Mouse (Mus musculus) heart, postnatal 36 days (tissue): Measurements from ENCODE around the gene Hoxd3. TPM values are rescaled to one million over a fixed set of nuclear protein-coding genes. Genes with fewer than 3 reads are reported as not detected.

ENCODE experiments used
- DNase-seq, 2 experiments: peaks; one replicate each; pipeline ENCODE4 v3.0.0; 2021 to 2022
- intact Hi-C: fragments of 180-260 bp; cut with DNase I; formaldehyde crosslinking; loops from one replicate; pipeline ENCODE4 v1.15.1; 2025
- total RNA-seq, 2 experiments: library from RNA; stranded (reverse); gene quantifications; 2 replicates each; pipeline ENCODE4 v1.2.3; 2021

Gene Hoxd3
- total RNA-seq, 2 experiments from 2014 or later: not detected

- no peak for DNase-seq
- intact Hi-C loops: loop anchor here (10.0 kb wide), 1 partner anchor 1416 kb away; the partner anchor contains the start of gene Sp9
Measured at GRCm38 (mm10) chr2:74691022-74691951, 20.4 kb upstream of the Hoxd3 start, which contains the start of gene Hoxd10. Gene Hoxd10, plus strand, starts transcription at chr2:74691924.

- intact Hi-C loops: loop anchor here (10.0 kb wide), 1 partner anchor 1417 kb away; the partner anchor contains the start of gene Sp9
- no peak for DNase-seq
Measured at GRCm38 (mm10) chr2:74691995-74692807, 19.5 kb upstream of the Hoxd3 start.

DNA sequence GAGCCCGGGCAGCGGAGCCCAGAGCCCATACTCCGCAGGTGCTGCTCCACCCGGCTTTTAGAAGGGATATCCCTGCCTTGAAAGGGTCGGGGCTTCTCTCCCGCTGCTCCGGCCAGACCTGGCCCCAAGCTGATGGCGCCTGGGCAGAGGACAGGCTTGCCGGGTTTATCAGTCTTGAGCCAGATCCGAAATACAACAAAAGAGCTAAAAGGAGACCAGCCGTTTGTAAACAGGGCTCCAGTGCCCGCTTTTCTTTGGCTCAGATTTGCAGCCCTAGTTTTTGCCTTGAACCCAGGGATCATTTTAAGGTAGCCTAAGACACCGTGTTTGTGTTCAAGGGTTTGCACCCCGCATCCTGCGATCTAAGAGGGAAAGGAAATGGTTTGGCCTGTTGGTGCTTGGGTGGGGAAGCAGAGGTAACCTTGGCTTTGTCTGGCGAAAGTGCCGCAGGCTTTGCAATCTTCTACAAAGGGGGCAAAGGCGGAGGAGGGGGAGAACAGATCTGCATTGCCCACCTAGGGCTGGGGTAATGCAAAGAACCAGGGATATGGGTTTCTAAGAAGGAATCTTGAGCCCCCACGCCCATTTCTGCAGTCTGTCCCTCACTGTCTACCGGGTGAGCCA lies 18.8 kb upstream of the Hoxd3 start:
- intact Hi-C loops: loop anchor here (10.0 kb wide), 1 partner anchor 1418 kb away; the partner anchor contains the start of gene Sp9
- no peak for DNase-seq

DNA sequence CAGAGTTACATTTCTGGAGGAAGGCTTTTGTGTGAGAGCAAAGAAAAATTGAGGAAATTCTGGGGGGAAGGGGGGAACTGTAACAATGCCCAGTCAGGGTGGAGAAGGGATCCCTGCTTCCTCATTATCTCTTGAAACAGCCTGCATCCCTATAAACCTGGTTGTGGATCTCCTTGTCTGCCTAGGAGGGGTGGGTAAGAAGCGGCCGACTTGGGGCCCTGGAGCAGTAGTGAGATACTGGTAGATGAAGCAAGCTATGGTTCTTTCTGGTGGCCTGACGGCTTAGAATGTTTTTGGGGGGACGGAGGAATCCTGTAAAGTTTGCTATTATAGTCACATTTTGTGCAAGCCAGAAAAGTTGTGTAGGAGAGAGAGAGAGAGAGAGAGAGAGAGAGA lies 18.3 kb upstream of the Hoxd3 start:
- no peak for DNase-seq
- intact Hi-C loops: loop anchor here (10.0 kb wide), 1 partner anchor 1419 kb away; the partner anchor contains the start of gene Sp9

DNA sequence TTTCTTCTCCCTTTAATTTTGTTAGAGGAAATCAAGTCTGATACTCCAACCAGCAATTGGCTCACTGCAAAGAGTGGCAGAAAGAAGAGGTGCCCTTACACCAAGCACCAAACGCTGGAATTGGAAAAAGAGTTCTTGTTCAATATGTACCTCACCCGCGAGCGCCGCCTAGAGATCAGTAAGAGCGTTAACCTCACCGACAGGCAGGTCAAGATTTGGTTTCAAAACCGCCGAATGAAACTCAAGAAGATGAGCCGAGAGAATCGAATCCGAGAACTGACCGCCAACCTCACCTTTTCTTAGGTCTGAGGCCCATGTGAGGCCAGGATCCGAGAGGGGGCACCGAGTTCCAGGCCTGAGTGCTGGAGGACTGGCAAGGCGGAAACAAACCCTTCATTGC lies 17.7 kb upstream of the Hoxd3 start:
- DNase-seq: no peak
- intact Hi-C loops: loop anchor here (10.0 kb wide), 1 partner anchor 1419 kb away; the partner anchor contains the start of gene Sp9

- DNase-seq: no peak
- intact Hi-C loops: loop anchor here (10.0 kb wide), 1 partner anchor 1421 kb away; the partner anchor contains the start of gene Sp9
Measured at GRCm38 (mm10) chr2:74695383-74695782, 16.3 kb upstream of the Hoxd3 start.

DNA sequence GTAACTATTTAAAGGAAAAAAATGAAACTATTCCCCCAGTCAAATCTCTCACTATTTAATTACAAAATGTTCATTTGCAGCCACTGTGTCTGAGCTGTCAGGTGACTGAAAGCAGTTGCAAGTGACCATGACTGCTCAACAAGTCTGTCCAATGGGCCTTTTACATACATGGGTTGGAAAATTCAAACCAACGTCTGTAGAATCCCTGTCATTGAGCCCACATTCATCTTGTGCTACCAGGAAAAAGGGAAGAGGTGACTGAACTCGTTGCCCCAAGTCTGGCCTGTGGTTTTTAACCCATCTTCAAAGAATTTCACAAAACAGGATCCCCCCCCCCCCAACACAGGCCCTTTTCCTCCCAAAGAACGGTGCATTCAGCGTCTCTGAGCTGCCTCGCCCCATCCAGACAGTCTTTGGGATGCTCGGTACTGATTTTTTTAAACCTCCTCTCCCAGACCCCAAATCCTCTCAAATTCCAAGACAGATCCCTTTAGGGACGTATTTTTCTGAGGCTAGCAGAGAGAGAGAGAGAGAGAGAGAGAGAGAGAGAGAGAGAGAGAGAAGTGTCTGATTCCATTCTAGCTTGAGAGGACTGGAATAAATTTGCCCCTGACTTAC lies 15.8 kb upstream of the Hoxd3 start:
- intact Hi-C loops: loop anchor here (10.0 kb wide), 1 partner anchor 1421 kb away; the partner anchor contains the start of gene Sp9
- no peak for DNase-seq

- intact Hi-C loops: loop anchor here (10.0 kb wide), 1 partner anchor 1422 kb away; the partner anchor contains the start of gene Sp9
- DNase-seq: no peak
Measured at GRCm38 (mm10) chr2:74696442-74697335, 15.0 kb upstream of the Hoxd3 start.

- no peak for DNase-seq
- intact Hi-C loops: loop anchor here (10.0 kb wide), 1 partner anchor 1423 kb away; the partner anchor contains the start of gene Sp9
Measured at GRCm38 (mm10) chr2:74697567-74698121, 14.1 kb upstream of the Hoxd3 start, which contains the start of gene Hoxd9. Gene Hoxd9, plus strand, starts transcription at chr2:74697727.

- no peak for DNase-seq
- intact Hi-C loops: loop anchor here (10.0 kb wide), 1 partner anchor 1424 kb away; the partner anchor contains the start of gene Sp9
Measured at GRCm38 (mm10) chr2:74698201-74699052, 13.3 kb upstream of the Hoxd3 start.

DNA sequence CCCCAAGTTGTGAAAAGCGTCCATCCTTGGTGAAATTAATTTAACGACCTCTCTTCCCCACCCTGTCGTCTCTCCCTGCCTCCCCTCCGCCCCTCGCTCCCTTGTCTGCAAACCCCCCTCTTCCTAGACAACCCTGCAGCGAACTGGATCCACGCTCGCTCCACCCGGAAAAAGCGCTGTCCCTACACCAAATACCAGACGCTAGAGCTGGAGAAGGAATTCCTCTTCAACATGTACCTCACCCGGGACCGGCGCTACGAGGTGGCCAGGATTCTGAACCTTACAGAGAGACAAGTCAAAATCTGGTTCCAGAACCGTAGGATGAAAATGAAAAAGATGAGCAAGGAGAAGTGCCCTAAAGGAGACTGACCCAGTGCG lies 12.7 kb upstream of the Hoxd3 start:
- intact Hi-C loops: loop anchor here (10.0 kb wide), 1 partner anchor 1424 kb away; the partner anchor contains the start of gene Sp9
- no peak for DNase-seq

- no peak for DNase-seq
- intact Hi-C loops: loop anchor here (5.0 to 10.0 kb wide), 5 partner anchors 262 to 1425 kb away; partner anchors contain the start of gene Sp9
Measured at GRCm38 (mm10) chr2:74699664-74700545, 11.8 kb upstream of the Hoxd3 start.

GRCm38 (mm10) chr2:74700546-74701112 lies 11.1 kb upstream of the Hoxd3 start:
- intact Hi-C loops: loop anchor here (5.0 to 10.0 kb wide), 4 partner anchors 262 to 1084 kb away; no protein-coding TSS in a partner anchor
- no peak for DNase-seq

DNA sequence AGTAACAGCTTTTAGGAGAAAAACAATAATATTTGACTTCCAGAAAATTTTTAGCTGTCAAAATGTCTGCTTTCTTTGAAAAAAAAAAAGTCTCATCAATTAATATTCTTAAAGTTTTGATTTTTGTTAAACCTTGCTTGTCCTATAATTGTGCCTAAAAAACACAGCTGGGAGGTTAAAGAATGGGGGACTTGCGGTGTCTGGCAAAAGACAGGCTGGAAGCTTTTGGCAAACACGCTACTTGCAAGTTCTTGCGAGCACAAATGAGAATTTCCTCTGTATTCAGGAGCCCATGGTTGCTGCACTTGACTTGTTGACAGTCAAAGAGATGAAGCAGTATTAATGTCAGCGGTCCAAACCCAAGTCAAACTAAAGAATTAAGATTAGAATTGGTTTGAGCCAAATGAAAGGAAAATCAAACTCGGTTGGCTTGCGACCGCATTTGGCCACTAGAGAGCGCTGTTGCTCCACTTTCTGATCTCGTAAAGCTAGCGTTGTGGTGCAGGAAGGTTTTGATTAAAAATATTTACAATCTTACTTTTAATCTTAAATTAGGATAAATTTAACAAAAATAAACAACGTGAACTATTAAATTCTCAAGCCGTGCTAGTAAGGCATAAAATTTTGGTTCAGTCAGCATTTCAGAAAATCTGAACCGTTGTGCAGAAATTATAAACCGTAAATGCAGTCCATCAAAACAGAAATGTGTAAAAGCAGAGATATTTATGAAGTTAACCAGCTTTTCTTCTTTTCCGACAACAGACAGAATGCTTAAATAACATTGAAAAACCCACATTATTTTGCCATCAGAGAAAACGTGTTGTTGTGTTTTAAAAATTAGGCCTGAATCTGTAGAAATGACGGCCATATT lies 9.5 kb upstream of the Hoxd3 start:
- peak; percentile 83 to 87 for DNase-seq
- intact Hi-C loops: loop anchor here (1.0 to 10.0 kb wide), 8 partner anchors 260 to 1083 kb away; no protein-coding TSS in a partner anchor

DNA sequence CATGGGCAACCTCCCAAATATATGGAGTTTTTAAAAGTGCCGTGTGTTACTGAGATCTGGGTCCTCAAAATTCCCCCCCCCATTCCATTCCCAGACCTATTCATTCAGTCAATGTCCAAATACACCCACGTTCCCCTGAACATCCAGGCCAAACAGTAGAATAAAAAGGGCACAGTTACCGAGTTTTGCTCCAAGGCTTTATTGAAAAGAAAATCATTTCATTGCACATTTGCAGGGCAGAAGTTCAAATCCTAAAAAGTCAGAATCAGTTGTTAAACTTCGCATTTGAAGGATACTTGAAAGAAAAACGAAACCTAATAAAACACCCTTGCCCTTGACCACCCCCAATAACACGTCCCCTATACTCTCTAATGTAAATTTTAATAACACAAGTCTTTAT lies 8.9 kb upstream of the Hoxd3 start:
- intact Hi-C loops: loop anchor here (1.0 to 10.0 kb wide), 8 partner anchors 259 to 1082 kb away; no protein-coding TSS in a partner anchor
- DNase-seq: no peak
